Mouse (Mus musculus) T-helper 1 cell (primary cell): ENCODE results near the gene Rbm39.

Experiments used
- in situ Hi-C: fragments of 300-600 bp; cut with MboI, MseI; formaldehyde crosslinking; loops from one replicate; pipeline ENCODE4 v1.15.1; 2025; ENCODE audit warnings: high pct_unique_total_duplicates

Rbm39 gene

DNA sequence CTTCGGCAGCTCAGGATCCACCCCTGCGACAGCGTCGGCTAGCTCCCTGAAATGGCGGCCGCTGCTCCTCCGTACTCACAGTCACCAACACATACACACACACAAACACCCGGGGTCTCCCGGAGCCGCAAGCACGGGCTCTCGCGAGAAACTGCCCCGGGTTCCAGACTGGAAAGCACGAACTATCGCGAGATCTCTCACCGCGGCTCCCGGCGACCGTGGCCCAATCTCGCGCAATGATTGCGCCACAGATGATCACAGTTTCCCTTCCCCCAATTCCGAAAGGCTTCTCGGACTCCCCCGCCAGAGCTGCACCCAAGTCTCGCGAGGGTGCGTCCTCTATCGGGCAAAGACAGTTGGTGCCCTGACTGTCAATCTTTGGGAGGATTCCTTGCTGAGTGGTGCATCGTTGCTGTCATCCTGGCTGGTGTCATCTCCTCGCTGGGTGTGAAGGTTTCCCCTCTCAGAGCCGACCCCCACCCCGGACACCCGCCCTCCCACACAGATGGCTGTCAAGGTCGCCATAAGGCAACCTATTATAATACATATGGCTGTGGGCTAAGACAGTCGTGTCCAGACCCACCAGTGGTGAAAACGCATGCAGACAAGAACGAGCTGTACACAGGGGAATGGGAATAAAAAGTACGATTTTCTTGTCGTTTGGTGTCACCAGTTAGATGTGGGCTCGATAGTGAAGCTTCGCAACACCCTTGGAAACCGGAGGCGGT, at the start of gene Rbm39:
Rbm39 (minus strand) TSS at position 145 of the 728 bp plus-strand sequence.
- in situ Hi-C loops: no loop called here

DNA sequence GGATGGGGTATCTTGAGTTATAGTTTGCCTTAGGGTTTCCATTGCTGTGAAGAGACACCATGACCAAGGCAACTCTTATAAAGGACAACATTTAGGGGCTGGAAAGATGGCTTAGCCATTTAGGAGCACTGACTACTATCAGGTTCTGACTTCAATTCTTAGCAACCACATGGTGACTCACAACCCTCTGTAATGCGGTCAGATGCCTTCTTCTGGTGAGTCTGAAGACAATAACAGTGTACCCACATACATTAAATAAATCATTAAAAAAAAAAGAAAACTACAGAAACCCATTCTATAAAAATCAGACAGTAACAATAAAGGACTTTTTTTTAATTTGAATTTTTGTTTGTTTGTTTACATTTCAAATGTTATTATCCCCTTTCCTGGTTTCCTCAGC, 49.1 kb upstream of the Rbm39 start:
- in situ Hi-C loops: no loop called here

DNA sequence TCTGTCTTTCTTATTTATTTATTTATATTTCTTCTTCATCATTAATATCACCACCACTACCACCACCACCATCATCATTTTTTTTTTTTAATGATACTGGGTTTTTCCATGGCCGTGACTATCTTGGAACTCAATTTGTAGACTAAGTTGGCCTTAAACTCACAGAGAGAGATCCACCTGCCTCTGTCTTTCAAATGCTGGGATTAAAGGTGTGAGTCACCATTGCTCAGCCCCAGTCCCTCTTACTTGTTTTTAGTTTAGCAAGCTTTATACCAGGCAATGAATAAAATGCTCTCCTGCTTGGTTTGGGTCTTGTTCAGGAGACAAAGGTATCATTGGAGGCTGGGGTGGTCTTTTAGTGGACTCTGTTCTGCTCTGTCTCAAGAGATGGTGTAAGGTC, 47.7 kb upstream of the Rbm39 start:
- in situ Hi-C loops: no loop called here

DNA sequence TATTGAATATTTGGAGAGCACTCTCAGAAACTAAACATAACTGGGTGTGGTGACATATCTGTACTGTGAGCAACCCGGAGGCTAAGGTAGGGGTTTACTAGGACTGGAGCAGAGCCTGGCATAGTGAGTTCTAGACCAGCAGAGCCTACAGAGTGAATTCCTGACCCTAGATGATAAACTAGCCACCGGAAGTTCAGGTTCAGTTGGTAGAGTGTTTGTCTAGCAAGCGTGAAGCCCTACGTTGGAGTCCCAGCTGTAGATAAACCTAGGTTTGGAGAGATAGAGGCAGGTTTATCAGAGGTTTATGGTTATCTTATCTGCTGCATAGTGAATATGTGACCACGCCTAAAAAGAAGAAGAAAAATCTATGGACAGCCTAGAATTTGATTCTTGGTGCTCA, 44.0 kb upstream of the Rbm39 start:
- in situ Hi-C loops: no loop called here

DNA sequence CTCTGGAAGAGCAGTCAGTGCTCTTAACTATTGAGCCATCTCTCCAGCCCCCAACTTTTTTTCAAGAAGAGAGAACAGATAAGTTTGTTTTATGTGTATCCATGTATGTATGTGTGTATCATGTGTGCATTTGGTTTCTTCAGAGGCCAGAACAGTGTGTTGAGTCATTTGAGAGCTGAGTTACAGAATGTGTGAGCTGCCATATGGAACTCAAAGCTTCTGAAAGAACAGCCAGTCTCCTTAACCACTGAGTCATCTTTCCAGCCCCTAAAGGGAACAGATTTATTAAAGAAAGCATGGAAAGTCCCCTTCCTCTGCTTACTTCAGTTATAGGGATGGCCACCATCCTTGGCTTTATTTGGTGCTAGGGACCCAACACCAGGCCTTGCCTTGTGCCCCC, 42.1 kb upstream of the Rbm39 start:
- in situ Hi-C loops: no loop called here

DNA sequence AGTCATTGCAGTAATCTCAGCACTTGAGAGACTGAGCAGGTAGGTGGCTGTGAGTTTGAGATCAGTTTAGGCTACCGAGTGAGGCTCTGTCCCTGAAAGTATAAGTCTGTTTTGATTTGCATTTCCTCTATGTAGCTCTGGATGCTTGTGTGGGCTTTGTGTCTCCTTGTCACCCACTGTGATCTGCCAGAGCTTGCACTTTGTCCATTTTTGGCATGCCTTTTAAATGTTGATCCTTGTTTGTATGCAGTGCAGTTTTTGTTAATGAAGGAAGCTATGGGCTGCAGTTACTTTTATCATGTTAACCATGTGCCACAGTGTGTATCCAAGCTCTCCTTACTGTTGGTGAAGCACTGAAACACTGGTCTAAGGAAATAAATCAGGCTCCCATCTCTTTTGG, 37.7 kb upstream of the Rbm39 start:
- in situ Hi-C loops: no loop called here

DNA sequence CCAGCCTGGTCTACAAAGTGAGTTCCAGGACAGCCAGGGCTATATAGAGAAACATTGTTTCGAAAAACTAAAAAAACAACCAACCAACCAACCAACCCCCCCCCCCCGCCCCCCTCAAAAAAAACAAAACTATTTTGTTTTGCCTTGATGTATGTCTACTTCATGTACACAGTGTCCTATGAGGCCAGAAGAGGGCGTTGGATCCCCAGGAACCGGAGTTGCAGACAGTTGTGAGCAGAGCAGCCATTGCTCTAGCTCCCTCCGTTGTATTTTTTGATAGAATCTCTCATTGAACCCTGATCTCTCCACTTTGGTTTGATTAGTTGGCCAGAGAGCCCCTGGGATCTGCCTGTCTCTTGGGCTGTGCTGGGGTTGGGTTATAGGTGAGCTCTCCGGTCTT, 23.9 kb upstream of the Rbm39 start:
- in situ Hi-C loops: no loop called here

DNA sequence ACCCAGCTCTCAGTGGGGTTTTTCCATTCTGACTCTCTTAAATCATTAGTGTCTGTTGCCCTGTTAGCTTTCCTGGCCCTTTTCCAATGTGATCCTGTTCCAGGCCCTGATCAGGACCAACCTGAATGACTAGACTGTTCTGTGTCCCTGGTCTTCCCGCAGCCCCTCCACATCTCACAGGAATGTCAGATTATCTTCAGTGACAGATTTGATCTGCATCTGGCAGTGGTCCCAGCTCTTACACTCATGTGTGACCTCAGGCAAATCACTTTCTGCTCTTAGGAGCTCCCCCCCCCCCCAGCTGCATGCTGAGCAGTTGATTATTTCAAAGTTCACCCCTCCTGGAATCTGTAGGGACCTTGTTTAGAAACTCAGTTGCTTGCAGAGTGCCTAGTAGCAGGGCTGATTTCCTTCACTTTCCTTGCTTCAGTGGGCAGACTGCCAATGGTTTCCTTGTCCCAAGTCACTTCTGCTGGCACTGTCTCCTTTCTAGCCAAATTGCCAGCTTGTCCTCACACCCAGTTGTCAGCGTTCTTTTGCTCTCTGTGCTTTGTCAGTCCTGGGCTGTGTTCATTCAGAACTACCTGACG, 22.9 kb upstream of the Rbm39 start:
- in situ Hi-C loops: no loop called here

DNA sequence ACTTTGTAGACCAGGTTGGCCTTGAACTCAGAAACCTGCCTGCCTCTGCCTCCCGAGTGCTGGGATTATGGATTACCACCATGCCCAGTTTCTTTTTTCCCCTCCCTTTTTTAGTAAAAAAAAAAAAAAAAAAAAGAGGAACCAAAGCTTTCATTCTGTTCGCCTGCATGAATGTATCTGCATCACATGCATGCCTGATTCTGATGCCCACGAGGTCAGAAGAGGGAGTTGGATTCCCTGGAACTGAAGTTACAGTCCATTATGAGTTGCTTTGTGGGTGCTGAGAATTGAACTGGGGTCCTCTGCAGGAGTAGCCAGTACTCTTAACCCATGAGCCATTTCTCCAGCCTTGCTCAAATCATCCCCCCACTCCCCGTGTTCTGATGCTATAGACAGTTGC, 21.4 kb upstream of the Rbm39 start:
- in situ Hi-C loops: no loop called here

DNA sequence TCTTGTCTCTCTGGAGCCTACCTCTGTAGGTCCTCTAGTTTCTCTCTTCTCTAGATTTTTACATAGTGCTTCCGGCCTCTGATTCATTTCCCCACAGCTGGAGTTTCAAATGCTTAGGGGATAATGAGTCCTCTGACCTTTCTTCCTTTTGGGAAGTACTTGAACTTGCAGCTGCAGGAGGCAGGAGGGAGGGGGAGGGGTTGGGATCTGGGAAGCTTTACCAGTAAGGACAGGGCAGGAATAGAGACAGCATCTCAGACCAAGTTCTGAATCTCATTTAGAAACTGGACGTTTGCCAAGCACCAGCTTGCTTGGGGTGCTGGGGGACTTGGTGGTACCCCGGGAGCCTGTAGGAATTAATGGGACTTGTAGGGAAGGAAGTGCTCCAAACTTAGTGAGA, 19.9 kb upstream of the Rbm39 start:
- in situ Hi-C loops: no loop called here

DNA sequence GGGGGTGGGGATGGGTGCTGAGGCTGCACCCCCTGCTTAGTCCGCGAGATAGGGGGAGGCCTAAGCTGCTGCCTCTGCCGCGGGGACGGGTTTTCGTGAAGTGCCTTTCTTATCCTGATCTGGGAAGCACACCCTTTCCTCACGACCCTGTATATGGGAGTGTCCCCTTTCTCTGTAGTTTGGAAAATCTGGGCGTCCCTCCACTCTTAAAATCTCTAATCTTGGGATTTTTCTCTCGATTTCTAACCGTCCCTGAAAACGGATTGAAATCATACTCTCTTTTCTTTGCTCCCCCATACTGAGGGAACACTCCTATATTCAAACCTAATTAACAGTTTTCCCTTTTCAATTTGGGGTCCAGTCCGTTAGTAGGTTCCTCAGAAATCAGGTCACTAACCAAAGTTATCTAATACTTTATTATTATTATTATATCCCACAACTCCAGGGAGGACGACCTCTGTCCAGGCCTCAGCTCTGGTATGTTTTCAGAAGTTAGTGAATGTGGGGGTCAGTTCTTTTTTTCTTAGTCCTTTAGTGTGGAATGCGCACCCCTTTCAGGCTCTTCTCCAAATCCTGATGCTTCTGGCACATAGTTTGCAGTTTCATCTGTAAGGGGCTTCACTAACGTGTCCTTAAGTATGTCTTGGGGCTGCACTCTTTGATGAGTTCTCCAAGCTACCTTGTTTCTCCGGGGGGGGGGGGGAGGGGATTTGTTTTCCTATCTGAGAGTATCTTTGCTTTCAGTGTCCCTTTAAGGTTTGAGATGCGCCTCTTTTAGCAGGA, 17.3 kb upstream of the Rbm39 start:
- in situ Hi-C loops: no loop called here

DNA sequence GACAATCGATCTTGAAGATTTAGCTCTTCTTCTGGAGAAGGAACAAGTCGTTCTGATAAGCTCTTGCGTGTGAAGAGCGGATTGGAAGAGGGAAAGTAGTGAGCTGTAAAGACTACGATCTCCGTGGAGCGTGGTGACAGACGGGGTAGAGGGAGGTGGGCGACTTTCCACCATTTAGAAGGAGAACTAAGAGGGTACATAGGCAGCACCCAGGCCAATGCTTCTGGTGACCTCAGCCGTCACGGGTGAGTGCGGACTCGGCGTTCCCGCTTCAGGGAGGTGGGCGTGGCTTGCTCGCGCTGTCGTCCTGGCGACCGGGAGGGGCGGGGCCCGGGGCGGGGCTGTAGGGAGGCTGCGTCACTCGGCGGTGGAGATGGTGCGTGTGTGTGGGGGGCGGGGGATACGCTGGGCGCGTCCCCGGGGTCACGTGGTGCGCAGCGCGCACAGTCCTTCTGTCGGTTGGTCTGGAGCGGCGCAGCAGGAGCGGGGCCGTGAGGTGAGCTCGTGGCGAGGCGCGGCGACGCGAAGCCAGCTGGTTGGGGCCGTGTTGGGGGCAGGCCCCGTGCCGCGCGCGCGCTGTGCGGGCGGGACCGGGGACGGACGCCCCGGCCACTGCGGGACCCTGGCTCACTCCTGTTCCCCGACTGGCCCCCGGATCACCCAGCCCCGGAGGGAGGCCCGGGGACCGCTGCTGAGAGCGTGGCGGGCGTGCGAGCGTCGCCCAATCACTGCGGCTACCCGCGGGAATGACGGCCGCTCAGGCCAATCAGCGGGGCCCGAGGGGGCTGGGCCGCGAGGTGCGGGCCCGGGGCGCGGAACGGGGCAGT, 16.5 kb upstream of the Rbm39 start, which contains the start of gene Phf20:
Phf20 (plus strand) TSS at position 165 of the 827 bp plus-strand sequence.
- in situ Hi-C loops: no loop called here

DNA sequence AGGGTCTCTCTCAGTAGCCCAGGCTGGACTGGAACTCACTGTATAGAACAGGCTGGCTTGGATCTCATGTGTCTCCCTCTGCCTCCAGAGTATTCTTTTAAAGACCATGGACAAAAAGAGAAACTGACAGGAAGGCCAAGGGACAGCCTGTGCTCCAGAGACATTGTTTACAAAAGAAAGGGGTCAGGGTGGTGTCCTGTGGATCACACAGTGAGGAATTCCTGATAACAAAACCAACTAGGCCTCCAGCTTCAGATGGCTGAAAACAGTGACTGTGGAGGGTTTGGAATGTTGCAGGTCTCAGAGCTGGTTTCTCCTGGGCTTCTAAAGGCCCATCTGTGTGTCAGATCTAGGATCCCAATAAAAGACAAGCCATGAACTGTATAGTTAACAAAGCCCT, 14.5 kb upstream of the Rbm39 start:
- in situ Hi-C loops: no loop called here

DNA sequence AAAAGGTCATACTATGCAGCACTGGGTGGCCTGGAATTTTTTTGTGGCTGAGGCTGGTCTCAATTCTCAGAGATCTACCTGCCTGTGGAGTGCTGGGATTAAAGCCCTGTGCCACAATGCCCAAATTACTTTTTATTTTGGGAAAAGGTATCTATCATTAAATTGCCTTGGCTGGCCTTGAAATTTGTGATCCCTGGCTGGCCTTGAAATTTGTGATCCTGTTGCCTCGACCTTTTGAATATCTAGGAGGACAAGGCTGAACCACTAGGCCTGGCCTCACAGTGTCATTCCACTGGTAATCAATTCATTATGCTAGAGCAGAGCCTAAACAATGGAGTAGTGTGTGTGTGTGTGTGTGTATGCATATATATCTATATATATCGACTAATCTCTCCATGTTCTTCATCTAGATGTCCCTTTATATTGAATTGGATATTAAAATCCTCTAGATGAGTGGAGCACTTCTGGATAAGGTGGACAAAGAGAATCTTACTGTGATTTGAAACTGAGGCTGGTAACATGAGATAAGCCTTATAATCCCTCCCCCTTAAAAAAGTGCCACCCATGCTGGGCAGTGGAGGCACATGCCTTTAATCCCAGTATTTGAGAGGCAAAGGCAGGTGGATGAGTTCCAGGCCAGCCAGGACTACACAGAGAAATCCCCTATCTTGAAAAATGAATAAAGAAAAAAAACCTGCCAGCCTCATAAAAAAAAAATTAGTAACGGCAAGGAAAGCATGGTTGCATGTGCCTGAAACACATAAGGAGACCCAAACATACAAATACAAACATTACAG, 13.2 kb upstream of the Rbm39 start:
- in situ Hi-C loops: no loop called here

DNA sequence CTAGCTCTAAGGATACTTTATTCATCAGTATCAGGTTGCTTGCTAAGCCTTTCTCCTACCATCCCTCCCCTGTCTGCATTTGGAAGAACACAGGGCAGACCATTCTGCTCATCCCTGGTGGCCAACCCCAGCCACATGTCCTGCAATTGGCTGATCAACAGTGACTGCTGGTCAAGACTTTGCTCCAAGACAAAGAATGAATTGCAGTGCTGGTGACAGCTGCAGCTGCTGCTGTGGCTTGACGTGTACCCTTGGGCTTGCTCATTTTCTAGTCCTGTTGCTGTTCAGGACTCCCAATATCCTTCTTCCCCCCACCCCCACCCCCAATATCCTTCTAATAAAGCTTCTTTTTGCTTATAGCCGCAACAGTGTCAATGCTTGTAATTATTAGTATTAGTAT, 12.0 kb upstream of the Rbm39 start:
- in situ Hi-C loops: no loop called here

DNA sequence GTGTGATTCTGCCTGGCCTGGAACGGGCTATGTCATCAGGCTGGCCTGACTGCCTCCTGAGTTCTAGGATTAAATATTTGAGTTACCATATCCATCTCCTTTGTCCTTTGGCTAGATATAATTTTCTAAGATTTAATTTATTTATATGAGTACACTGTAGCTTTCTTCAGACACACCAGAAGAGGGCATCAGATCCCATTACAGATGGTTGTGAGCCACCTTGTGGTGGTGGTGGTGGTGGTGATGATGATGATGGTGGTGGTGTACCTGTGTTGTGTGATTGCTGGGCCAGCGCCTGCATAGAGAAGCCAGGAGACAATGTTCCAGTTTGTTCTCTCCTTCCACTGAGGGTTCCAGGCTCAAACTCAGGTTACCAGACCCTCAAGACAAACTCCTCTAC, 11.5 kb upstream of the Rbm39 start:
- in situ Hi-C loops: no loop called here

DNA sequence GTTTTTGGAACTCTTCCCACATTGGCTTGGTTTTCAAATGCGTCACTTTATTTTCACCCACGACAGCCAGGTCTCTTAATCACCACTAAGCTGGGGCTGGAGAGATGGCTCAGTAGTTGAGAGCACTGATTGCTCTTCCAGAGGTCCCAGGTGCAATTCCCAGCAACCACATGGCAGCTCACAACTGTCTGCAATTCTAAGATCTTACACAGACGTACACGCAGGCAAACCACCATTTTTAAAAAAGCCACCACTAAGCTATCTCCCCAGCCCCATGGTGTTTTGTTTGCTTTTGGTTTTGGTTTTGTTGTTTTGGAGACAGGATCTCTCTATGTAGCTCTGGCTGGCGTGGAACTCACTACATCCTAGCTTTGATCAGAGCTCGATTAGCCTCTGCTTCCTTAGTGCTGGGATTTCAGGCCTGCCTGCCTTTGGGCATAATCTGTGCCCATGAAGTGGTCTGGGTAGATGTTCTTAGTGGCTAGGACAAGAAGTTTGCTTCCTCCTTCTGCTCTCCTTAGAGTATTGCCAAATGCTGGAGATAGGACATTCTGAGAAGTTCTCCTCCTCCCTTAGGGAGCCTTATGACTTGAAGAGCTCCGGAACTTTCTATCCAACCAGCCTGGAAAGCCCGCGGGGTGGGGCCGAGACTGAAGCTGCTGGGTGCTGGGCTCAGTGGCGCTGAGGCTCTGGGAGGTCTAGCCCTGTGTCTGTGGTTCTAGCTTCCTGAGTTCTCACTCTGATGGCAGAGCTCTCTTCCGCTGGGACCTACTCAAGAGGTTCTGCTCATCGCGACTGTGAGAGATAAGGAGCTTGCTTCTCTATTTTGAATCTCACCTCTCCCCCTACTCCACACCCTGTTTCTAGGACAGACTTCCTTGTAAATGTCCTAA, 10.2 kb upstream of the Rbm39 start:
- in situ Hi-C loops: no loop called here

DNA sequence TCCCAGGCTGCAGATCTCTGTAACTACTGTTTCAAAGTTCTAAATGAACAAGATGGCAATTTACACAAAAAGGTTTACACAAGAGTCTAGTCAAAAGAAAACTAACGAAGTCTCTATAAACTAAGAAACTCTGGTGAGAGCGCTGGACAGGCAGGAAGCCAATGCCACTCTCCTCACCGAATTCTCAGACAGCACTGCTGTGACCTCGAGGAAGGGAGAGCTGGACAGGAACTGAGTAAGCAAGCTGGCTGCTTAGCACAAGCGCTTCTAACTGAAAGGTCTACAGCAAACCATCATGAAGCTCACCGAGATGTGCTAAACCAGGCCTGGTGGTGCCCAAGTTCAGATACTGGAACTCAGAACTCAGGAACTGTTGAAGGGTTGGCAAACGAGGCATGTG, 9.2 kb upstream of the Rbm39 start:
- in situ Hi-C loops: loop anchor here (5.0 kb wide), 2 partner anchors 83 to 808 kb away; no protein-coding TSS in a partner anchor

DNA sequence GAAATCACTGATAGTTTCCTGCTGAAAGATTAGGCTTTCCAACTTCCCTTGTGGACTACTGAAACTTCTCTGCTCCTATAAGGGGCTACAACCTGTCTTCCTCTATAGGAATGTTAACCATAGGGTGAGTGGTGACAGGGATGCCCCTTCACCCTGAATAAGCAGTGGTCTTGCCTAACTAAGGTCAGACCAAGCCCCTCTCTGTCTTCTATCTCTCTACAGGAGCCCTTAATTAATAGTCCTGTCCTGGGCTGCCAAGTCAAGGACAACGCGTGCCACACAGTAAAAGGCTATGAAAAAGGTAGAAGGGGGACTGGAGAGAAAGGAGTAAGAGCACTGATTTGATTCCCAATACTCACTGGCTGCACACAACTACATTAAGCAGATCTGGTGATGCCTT, 1.6 kb upstream of the Rbm39 start:
- in situ Hi-C loops: no loop called here
